Mouse (Mus musculus): ENCODE measurements around the gene Chac2. TPM values are rescaled to one million over a fixed set of nuclear protein-coding genes. Genes with fewer than 3 reads are reported as not detected.
"Not testable (repeated sequence)": the region's sequence is repeated elsewhere in the genome, so short reads cannot be mapped to it uniquely, and the experiment has no call there.

Gene Chac2
- total RNA-seq (2014; fragmentation: Nextera tagmentation) (5.6 and 7.5 TPM in 2 replicates), total RNA-seq (2017) (7.8 and 13.9 TPM in 2 replicates)

GRCm38 (mm10) chr11:30985877-30986624 is at the start of gene Chac2:
Chac2 (minus strand) TSS chr11:30986350.
- ATAC-seq (replicated peaks; ENCODE audit: poor library complexity, severe bottlenecking) = peak; percentile 98

GRCm38 (mm10) chr11:31034958-31035357 is 48.8 kb upstream of the Chac2 start:
- no peak for ATAC-seq (replicated peaks; ENCODE audit: poor library complexity, severe bottlenecking)

- not testable (repeated sequence) for ATAC-seq (replicated peaks; ENCODE audit: poor library complexity, severe bottlenecking)
These were observed 31.3 kb upstream of the Chac2 start for GRCm38 (mm10) chr11:31017466-31017865.

- not testable (repeated sequence) for ATAC-seq (replicated peaks; ENCODE audit: poor library complexity, severe bottlenecking)
These were observed 23.5 kb upstream of the Chac2 start for GRCm38 (mm10) chr11:31009668-31010067.

- no peak for ATAC-seq (replicated peaks; ENCODE audit: poor library complexity, severe bottlenecking)
These were observed 15.2 kb upstream of the Chac2 start for GRCm38 (mm10) chr11:31001169-31001908.

- ATAC-seq (replicated peaks; ENCODE audit: poor library complexity, severe bottlenecking) = peak; percentile 90
These were observed 13.9 kb upstream of the Chac2 start for GRCm38 (mm10) chr11:31000028-31000427.

GRCm38 (mm10) chr11:30998704-30999103 is 12.6 kb upstream of the Chac2 start:
- no peak for ATAC-seq (replicated peaks; ENCODE audit: poor library complexity, severe bottlenecking)

GRCm38 (mm10) chr11:30998199-30998598 is 12.0 kb upstream of the Chac2 start:
- no peak for ATAC-seq (replicated peaks; ENCODE audit: poor library complexity, severe bottlenecking)

- no peak for ATAC-seq (replicated peaks; ENCODE audit: poor library complexity, severe bottlenecking)
These were observed 10.5 kb upstream of the Chac2 start for GRCm38 (mm10) chr11:30996670-30997069.

- ATAC-seq (replicated peaks; ENCODE audit: poor library complexity, severe bottlenecking) = peak; percentile 21; the same call in 1 of the 2 replicates
These were observed 471 bp upstream of the Chac2 start for GRCm38 (mm10) chr11:30986625-30987017.

- no peak for ATAC-seq (replicated peaks; ENCODE audit: poor library complexity, severe bottlenecking)
These were observed 913 bp downstream of the Chac2 start for GRCm38 (mm10) chr11:30985237-30985636.

- ATAC-seq (replicated peaks; ENCODE audit: poor library complexity, severe bottlenecking) = peak; percentile 98
These were observed 31.8 kb downstream of the Chac2 start, which contains the start of gene Erlec1 for GRCm38 (mm10) chr11:30954279-30954725. Erlec1 (minus strand) TSS chr11:30954335.

- peak; percentile 63 for ATAC-seq (replicated peaks; ENCODE audit: poor library complexity, severe bottlenecking)
These were observed 32.5 kb downstream of the Chac2 start for GRCm38 (mm10) chr11:30953469-30954154.

GRCm38 (mm10) chr11:30952829-30953228 is 33.3 kb downstream of the Chac2 start:
- ATAC-seq (replicated peaks; ENCODE audit: poor library complexity, severe bottlenecking) = no peak

GRCm38 (mm10) chr11:30943522-30943921 is 42.6 kb downstream of the Chac2 start:
- peak; percentile 86 for ATAC-seq (replicated peaks; ENCODE audit: poor library complexity, severe bottlenecking)

GRCm38 (mm10) chr11:30928498-30928897 is 57.7 kb downstream of the Chac2 start:
- no peak for ATAC-seq (replicated peaks; ENCODE audit: poor library complexity, severe bottlenecking)

GRCm38 (mm10) chr11:30928079-30928478 is 58.1 kb downstream of the Chac2 start:
- ATAC-seq (replicated peaks; ENCODE audit: poor library complexity, severe bottlenecking) = no peak
